Mouse (Mus musculus) naive thymus-derived CD4-positive, alpha-beta T cell, adult 2 months (primary cell): ENCODE results near the gene Kif3b.
A peak's percentile ranks its signal among the peaks of the same experiment; 100 is the strongest.
"Not testable (repeated sequence)": the region's sequence is repeated elsewhere in the genome, so short reads cannot be mapped to it uniquely, and the experiment has no call there.

Experiments
- DNase-seq: peaks from one replicate; pipeline ENCODE4 v3.0.0-alpha.2; 2011; ENCODE audit warnings: low read depth

Kif3b gene

GRCm38 (mm10) chr2:153290938-153291928, at the start of gene Kif3b:
Gene Kif3b, plus strand, starts transcription at chr2:153291413.
- peak; percentile 88 for DNase-seq

- no peak for DNase-seq
These were observed 49.1 kb upstream of the Kif3b start for GRCm38 (mm10) chr2:153242156-153242555.

- no peak for DNase-seq
These were observed 41.5 kb upstream of the Kif3b start for GRCm38 (mm10) chr2:153249751-153250150.

- no peak for DNase-seq
These were observed 34.6 kb upstream of the Kif3b start for GRCm38 (mm10) chr2:153256604-153257003.

- no peak for DNase-seq
These were observed 32.0 kb upstream of the Kif3b start for GRCm38 (mm10) chr2:153259030-153259863.

GRCm38 (mm10) chr2:153259864-153260674, 31.1 kb upstream of the Kif3b start:
- DNase-seq: peak; percentile 55

GRCm38 (mm10) chr2:153263053-153263452, 28.2 kb upstream of the Kif3b start:
- peak; percentile 87 for DNase-seq

- DNase-seq: no peak
These were observed 23.9 kb upstream of the Kif3b start for GRCm38 (mm10) chr2:153267331-153267730.

GRCm38 (mm10) chr2:153270231-153270915, 20.8 kb upstream of the Kif3b start:
- not testable (repeated sequence) for DNase-seq

GRCm38 (mm10) chr2:153274200-153274918, 16.9 kb upstream of the Kif3b start:
- DNase-seq: not testable (repeated sequence)

- no peak for DNase-seq
These were observed 16.3 kb upstream of the Kif3b start for GRCm38 (mm10) chr2:153274919-153275247.

GRCm38 (mm10) chr2:153275577-153275976, 15.6 kb upstream of the Kif3b start:
- DNase-seq: not testable (repeated sequence)

GRCm38 (mm10) chr2:153276440-153276839, 14.8 kb upstream of the Kif3b start:
- peak; percentile 57 for DNase-seq

GRCm38 (mm10) chr2:153276846-153277245, 14.4 kb upstream of the Kif3b start:
- peak; percentile 49 for DNase-seq

- peak; percentile 83 for DNase-seq
These were observed 12.9 kb upstream of the Kif3b start for GRCm38 (mm10) chr2:153278357-153278756.

- no peak for DNase-seq
These were observed 7.3 kb upstream of the Kif3b start for GRCm38 (mm10) chr2:153283919-153284318.

- no peak for DNase-seq
These were observed 4.7 kb upstream of the Kif3b start for GRCm38 (mm10) chr2:153286524-153286923.

GRCm38 (mm10) chr2:153287835-153288234, 3.4 kb upstream of the Kif3b start:
- DNase-seq: no peak

- DNase-seq: peak; percentile 52
These were observed 1.2 kb downstream of the Kif3b start for GRCm38 (mm10) chr2:153292305-153292861.

GRCm38 (mm10) chr2:153295196-153295595, 4.0 kb downstream of the Kif3b start:
- no peak for DNase-seq
